Mouse (Mus musculus): ENCODE data around the gene Fbxo47.

- no peak for TF ChIP-seq CTCF (conservative IDR thresholded peaks at IDR 0.05; ENCODE audit: low read length)
- TF ChIP-seq POU5F1 (IDR thresholded peaks at IDR 0.05; ENCODE audit: borderline replicate concordance, low read length): no peak
Observed at GRCm38 (mm10) chr11:97829365-97829764, 54.6 kb downstream of the Fbxo47 start.

Data from E14TG2a.4 (cell line).